Mouse (Mus musculus): ENCODE measurements at regions not wholly inside any gene's neighbourhood (a gene's known extent, or its start where the extent isn't known, plus 50 kb on each side); places are given as distances from the start of the nearest gene placed in this dataset.

- TF ChIP-seq EP300 (IDR thresholded peaks at IDR 0.05; ENCODE audit: low read depth), result no peak
- TF ChIP-seq CTCF (IDR thresholded peaks at IDR 0.05; ENCODE audit: low read depth), result 0 out of 2 replicates have a peak, but pooled peaks have one; percentile 24
These were observed 265.4 kb downstream of the Snca start for GRCm38 (mm10) chr6:60564261-60564660.

Measured in liver, postnatal 0 days (tissue).